ENCODE assay signal across 17 mouse cellular contexts in the genomic region with DNA sequence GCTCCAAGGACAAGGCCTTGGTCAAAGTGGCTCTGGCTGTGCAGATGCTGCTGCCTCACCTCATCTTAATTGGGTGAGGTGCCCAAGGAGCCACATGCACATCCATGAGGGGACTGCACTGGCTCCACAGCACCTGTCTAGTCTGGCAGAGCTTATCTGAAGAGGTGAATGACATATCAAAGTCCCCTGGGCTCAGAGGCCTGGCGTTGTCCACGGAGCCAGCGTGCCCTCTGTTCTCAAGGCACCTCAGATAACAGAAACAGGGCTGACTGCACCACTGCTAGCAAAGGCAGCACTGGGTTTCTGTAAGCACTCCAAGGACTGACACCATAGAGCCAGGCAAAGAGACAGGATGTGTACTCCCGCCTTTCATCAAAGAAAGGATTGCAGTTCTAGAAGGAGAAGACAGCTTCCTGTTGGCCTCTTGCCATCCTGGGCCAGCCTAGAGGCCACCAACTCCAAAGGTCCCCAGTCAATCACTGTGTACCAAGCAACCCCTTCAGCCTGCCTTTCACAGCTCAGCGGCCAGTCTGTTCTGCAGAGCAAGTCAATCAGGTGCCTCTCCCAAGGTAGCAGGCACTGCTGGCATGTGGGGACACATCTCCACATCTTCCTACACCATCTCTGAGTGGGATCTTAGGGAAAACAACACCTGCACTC. TPM values are rescaled to one million over a fixed set of nuclear protein-coding genes. Genes with fewer than 3 reads are reported as not detected.
DNase-seq lines count a peak whose midpoint lies in the region; ATAC-seq and TF ChIP-seq lines count a peak whose summit lies in the region.
"Had no signal": no experiment of that assay in that cellular context is flagged by ENCODE, and none has a peak within 500 bp of the region (broad histone marks: within the 10 kb centered on the region; RNA-seq: fewer than 3 reads in every experiment).

No protein-coding gene starts in this region.

- peak; percentile 25 for DNase-seq in cerebellum, adult 11-12 months
- no peak for DNase-seq in cerebellum, adult 9-11 months
- DNase-seq in heart, adult 18-20 months = no peak
- DNase-seq in liver, adult 2 months (ENCODE audit: extremely low read depth, low read depth, low spot score) = peak; percentile 74
- DNase-seq in spleen, postnatal 10 days (ENCODE audit: low spot score in 2 of 2) = no peak
- DNase-seq: cerebellum, postnatal 36 days; right cerebral cortex, adult 18-20 months; spleen, adult 18-20 months; thymus, postnatal 25 days had no signal

- H3K4me2 ChIP-seq in heart, embryonic 15.5 days = no peak overlapping the region
- no peak overlapping the region for H3K4me2 ChIP-seq in liver, embryonic 12.5 days
- H3K4me2 ChIP-seq: embryonic facial prominence, embryonic 12.5 days; midbrain, embryonic 11.5 days had no signal

- H3K36me3 ChIP-seq in heart, embryonic 15.5 days = peaks cover 52% of the 10 kb centered on the region
- H3K36me3 ChIP-seq in liver, adult 2 months (ENCODE audit: control insufficient read depth, insufficient read depth, low read length) = peaks cover 8% of the 10 kb centered on the region; the same call in 1 of the 2 replicates
- peaks cover 97% of the 10 kb centered on the region for H3K36me3 ChIP-seq in liver, embryonic 12.5 days

- peak overlapping the region; percentile 15; the same call in 1 of the 2 replicates for H3K27ac ChIP-seq in heart, embryonic 15.5 days
- no peak overlapping the region for H3K27ac ChIP-seq in liver, adult 2 months (replicated peaks; ENCODE audit: insufficient read depth, low read depth, low read length)
- no peak overlapping the region for H3K27ac ChIP-seq in liver, embryonic 12.5 days
- H3K27ac ChIP-seq: embryonic facial prominence, embryonic 12.5 days; hindbrain, embryonic 10.5 days had no signal

- ATAC-seq in heart, embryonic 15.5 days (replicated peaks; ENCODE audit: insufficient number of reproducible peaks, insufficient read depth, low FRiP score, low read depth) = 0 out of 2 replicates have a peak, but pooled peaks have one; percentile 29
- ATAC-seq in liver, embryonic 12.5 days = no peak
- peak; percentile 27 for ATAC-seq in megakaryocyte progenitor cell, adult 5-6 weeks (replicated peaks; ENCODE audit: poor library complexity)
- ATAC-seq: inflammation-experienced regulatory T-cells, adult 6 months had no signal

- no peak for TF ChIP-seq POLR2A in liver, adult 2 months (IDR thresholded peaks at IDR 0.05; ENCODE audit: extremely low read depth, insufficient read depth, low read length)

- H3K9me3 ChIP-seq in heart, embryonic 15.5 days (replicated peaks) = no peaks in the 10 kb centered on the region
- H3K9me3 ChIP-seq in liver, embryonic 12.5 days (replicated peaks) = no peaks in the 10 kb centered on the region
- H3K9me3 ChIP-seq: embryonic facial prominence, embryonic 12.5 days; hindbrain, embryonic 10.5 days had no signal

- WGBS in heart, embryonic 15.5 days = 33% methylated on average over 5 of the region's 5 CpGs
- 27% methylated on average over 5 of the region's 5 CpGs for WGBS in liver, adult 2 months
- WGBS in liver, embryonic 12.5 days (ENCODE audit: insufficient replicate concordance) = 74% methylated on average over 5 of the region's 5 CpGs

- peaks cover 18% of the 10 kb centered on the region for H3K4me1 ChIP-seq in heart, embryonic 15.5 days (replicated peaks)
- peaks cover 4% of the 10 kb centered on the region; the same call in 1 of the 2 replicates for H3K4me1 ChIP-seq in liver, adult 2 months (ENCODE audit: control insufficient read depth, insufficient read depth, low read length)
- no peaks in the 10 kb centered on the region for H3K4me1 ChIP-seq in liver, embryonic 12.5 days
- H3K4me1 ChIP-seq: embryonic facial prominence, embryonic 12.5 days; hindbrain, embryonic 10.5 days had no signal

- H3K79me2 ChIP-seq in liver, adult 2 months (ENCODE audit: control insufficient read depth, insufficient read depth, low read length) = no peaks in the 10 kb centered on the region

- no peak for TF ChIP-seq CTCF in liver, adult 2 months (IDR thresholded peaks at IDR 0.05; ENCODE audit: low read depth, low read length)

- H3K9ac ChIP-seq in heart, embryonic 15.5 days = no peak overlapping the region
- no peak overlapping the region for H3K9ac ChIP-seq in liver, adult 2 months (ENCODE audit: low read depth, low read length)
- H3K9ac ChIP-seq in liver, embryonic 12.5 days = no peak overlapping the region
- H3K9ac ChIP-seq: embryonic facial prominence, embryonic 12.5 days had no signal

- no peak overlapping the region for H3K4me3 ChIP-seq in heart, embryonic 15.5 days
- H3K4me3 ChIP-seq in liver, adult 2 months (ENCODE audit: insufficient read depth, low read depth, low read length) = no peak overlapping the region
- no peak overlapping the region for H3K4me3 ChIP-seq in liver, embryonic 12.5 days
- H3K4me3 ChIP-seq: embryonic facial prominence, embryonic 12.5 days; hindbrain, embryonic 10.5 days; myocyte had no signal

- H3K27me3 ChIP-seq in heart, embryonic 15.5 days = no peaks in the 10 kb centered on the region
- H3K27me3 ChIP-seq in liver, adult 2 months (ENCODE audit: control insufficient read depth, insufficient read depth, low read length) = no peaks in the 10 kb centered on the region
- H3K27me3 ChIP-seq in liver, embryonic 12.5 days (replicated peaks) = no peaks in the 10 kb centered on the region
- H3K27me3 ChIP-seq: embryonic facial prominence, embryonic 12.5 days had no signal

RNA-seq across cellular contexts. Expression of a gene that starts 10.1 kb away (rescaled TPM):
- polyA plus RNA-seq in heart, embryonic 15.5 days (2015; fragmentation: Nextera tagmentation; extraction: Ambion mirVana) = 3.1 and 3.2 TPM in 2 replicates
- total RNA-seq in heart, adult 18-20 months (2021) = under 1 TPM; 0.35 to 0.57 TPM
- not detected in 2 replicates for total RNA-seq in liver, adult 2 months (2014; rRNA removed)
- polyA plus RNA-seq in liver, adult 2 months (2012; rRNA removed) = not detected in 2 replicates
- polyA plus RNA-seq in liver, embryonic 12.5 days (2016; fragmentation: Nextera tagmentation; extraction: Ambion mirVana) = 3.0 and 3.2 TPM in 2 replicates
- 1.0 and 1.5 TPM in 2 replicates for total RNA-seq in megakaryocyte progenitor cell, adult 5-6 weeks (2015)
- 0.51 TPM in 1 of 2 replicates, not detected in the other for total RNA-seq in megakaryocyte progenitor cell, adult 5-6 weeks (2017)

RNA-seq across cellular contexts. Expression of a gene that starts 37.2 kb away (rescaled TPM):
- polyA plus RNA-seq in heart, embryonic 15.5 days (2015; fragmentation: Nextera tagmentation; extraction: Ambion mirVana) = 17.2 and 23.2 TPM in 2 replicates
- total RNA-seq in heart, adult 18-20 months (2021) = 10 to 100 TPM; 18.9 to 20.6 TPM
- 3.6 and 6.0 TPM in 2 replicates for total RNA-seq in liver, adult 2 months (2014; rRNA removed)
- polyA plus RNA-seq in liver, adult 2 months (2012; rRNA removed) = 15.2 and 26.9 TPM in 2 replicates
- polyA plus RNA-seq in liver, embryonic 12.5 days (2016; fragmentation: Nextera tagmentation; extraction: Ambion mirVana) = 31.3 and 31.8 TPM in 2 replicates
- total RNA-seq in megakaryocyte progenitor cell, adult 5-6 weeks (2015) = 59.3 and 76.5 TPM in 2 replicates
- total RNA-seq in megakaryocyte progenitor cell, adult 5-6 weeks (2017) = 49.1 and 49.3 TPM in 2 replicates

Comparison
In these comparisons a context has a peak if more than half of its experiments do, and no peak if none do; other contexts are left out.
1. DNase-seq: peak in cerebellum, adult 11-12 months (single experiment) and liver, adult 2 months (single experiment); none in cerebellum, adult 9-11 months (single experiment), heart, adult 18-20 months (0 of 2) and spleen, postnatal 10 days (0 of 2).